Mouse (Mus musculus) MEL (cell line): ENCODE results near the gene Vpreb2.

ENCODE experiments used
- BHLHE40 ChIP-seq: IDR thresholded peaks from 2 replicates; pipeline ENCODE4 v1.6.1; 2012; ENCODE audit warnings: low read depth, mild to moderate bottlenecking, inconsistent platforms, low read length, improper control_type of control experiment, borderline replicate concordance
- CTCF ChIP-seq, 3 experiments: IDR thresholded peaks in 2 of 3; conservative IDR thresholded peaks in 1 of 3; 2 replicates each; pipeline ENCODE4 v1.5.1; 2011 to 2012; ENCODE audit warnings: low read length in 3 of 3, low read depth in 2 of 3, mild to moderate bottlenecking in 2 of 3, improper control_type of control experiment in 1 of 3, inconsistent platforms in 1 of 3, mixed read lengths in 1 of 3, moderate library complexity in 1 of 3; ENCODE audit not compliant: control insufficient read depth in 1 of 3, insufficient read depth in 1 of 3, poor library complexity in 1 of 3, severe bottlenecking in 1 of 3
- ELF1 ChIP-seq: IDR thresholded peaks from 2 replicates; pipeline ENCODE4 v1.6.1; 2014; ENCODE audit warnings: low read depth, mild to moderate bottlenecking, inconsistent platforms, low read length, improper control_type of control experiment, moderate library complexity
- MYB ChIP-seq: IDR thresholded peaks from 2 replicates; pipeline ENCODE4 v1.6.1; 2011; ENCODE audit warnings: mild to moderate bottlenecking, low read depth, low read length, improper control_type of control experiment
- POLR2A ChIP-seq, 2 experiments: IDR thresholded peaks; 2 replicates each; pipeline ENCODE4 v1.6.1; 2011 to 2012; ENCODE audit warnings: low read length in 2 of 2, mild to moderate bottlenecking in 2 of 2, control low read depth in 1 of 2, improper control_type of control experiment in 1 of 2, low read depth in 1 of 2, moderate library complexity in 1 of 2; ENCODE audit not compliant: control insufficient read depth in 1 of 2, insufficient read depth in 1 of 2, poor library complexity in 1 of 2
- USF2 ChIP-seq, 2 experiments: IDR thresholded peaks; 2 replicates each; pipeline ENCODE4 v1.6.1; 2011 to 2012; ENCODE audit warnings: improper control_type of control experiment in 2 of 2, low read length in 2 of 2, borderline replicate concordance in 1 of 2, inconsistent platforms in 1 of 2, low read depth in 1 of 2, mild to moderate bottlenecking in 1 of 2; ENCODE audit not compliant: insufficient read depth in 1 of 2

DNA sequence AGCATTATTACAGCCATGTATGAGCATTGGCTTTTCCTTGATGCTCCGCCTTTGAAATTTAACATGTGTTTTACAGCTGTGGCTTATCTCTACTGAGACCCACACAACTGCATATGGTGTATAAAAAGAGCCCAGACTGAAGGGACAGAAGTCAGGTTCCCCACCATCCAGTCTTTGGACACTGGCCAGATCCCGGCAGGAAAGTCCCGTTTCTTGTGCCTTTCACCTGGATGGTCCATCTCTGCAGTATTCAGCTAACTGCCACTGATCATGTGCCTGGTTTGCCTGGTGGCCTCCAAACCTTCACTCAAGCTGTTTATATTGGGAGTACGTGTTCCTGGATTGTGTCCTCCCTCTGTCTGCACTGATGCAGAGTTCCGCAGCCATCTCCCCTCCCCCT lies 4.0 kb downstream of the Vpreb2 start:
- no peak for TF ChIP-seq POLR2A (IDR thresholded peaks at IDR 0.05; ENCODE audit: control insufficient read depth in 1 of 2, insufficient read depth in 1 of 2, low read depth in 1 of 2, low read length in 2 of 2, poor library complexity in 1 of 2)
- no peak for TF ChIP-seq CTCF (IDR thresholded peaks at IDR 0.05 in 2 of 3, conservative IDR thresholded peaks at IDR 0.05 in 1 of 3; ENCODE audit: control insufficient read depth in 1 of 3, insufficient read depth in 1 of 3, low read depth in 2 of 3, low read length in 3 of 3, poor library complexity in 1 of 3, severe bottlenecking in 1 of 3)
- TF ChIP-seq BHLHE40 = no peak
- no peak for TF ChIP-seq ELF1
- TF ChIP-seq USF2 (IDR thresholded peaks at IDR 0.05; ENCODE audit: borderline replicate concordance in 1 of 2, insufficient read depth in 1 of 2, low read depth in 1 of 2, low read length in 2 of 2) = no peak
- TF ChIP-seq MYB = no peak
